Mouse (Mus musculus) ES-Bruce4 (cell line): ENCODE results near the gene Polk.

Source experiments
- CTCF ChIP-seq: IDR thresholded peaks from one replicate; pipeline ENCODE4 v1.8.1; 2011; ENCODE audit warnings: low read depth, low read length
- EP300 ChIP-seq: IDR thresholded peaks from 2 replicates; pipeline ENCODE4 v1.6.1; 2011; ENCODE audit warnings: low read depth, low read length; ENCODE audit not compliant: insufficient read depth
- POLR2A ChIP-seq: IDR thresholded peaks from one replicate; pipeline ENCODE4 v1.8.1; 2011; ENCODE audit warnings: low read length; ENCODE audit not compliant: insufficient read depth

DNA sequence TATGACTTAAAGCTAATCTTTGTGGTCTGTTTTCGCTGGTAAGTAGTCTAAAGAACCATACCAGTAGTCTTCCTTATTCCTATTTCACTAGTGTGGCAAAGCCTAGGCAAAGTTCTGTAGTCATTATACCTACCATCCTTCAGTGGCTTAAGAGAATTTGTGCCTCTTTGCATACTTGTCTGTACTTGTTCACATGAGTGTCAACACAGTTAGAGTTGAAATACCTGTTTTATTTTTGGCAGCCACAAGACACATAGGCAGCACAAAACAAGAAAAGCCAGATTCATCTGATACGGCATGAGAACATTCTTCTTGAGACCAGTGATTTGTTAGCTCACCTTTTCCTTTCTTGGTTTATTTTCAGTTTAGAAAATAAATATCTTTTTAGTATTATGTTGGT, 31.8 kb upstream of the Polk start:
- no peak for TF ChIP-seq CTCF
- no peak for TF ChIP-seq EP300
- no peak for TF ChIP-seq POLR2A
